Mouse (Mus musculus) embryonic facial prominence, embryonic 12.5 days (tissue): ENCODE results near the gene Slc46a2. TPM values are rescaled to one million over a fixed set of nuclear protein-coding genes. Genes with fewer than 3 reads are reported as not detected.

Source experiments
- ATAC-seq: fragments of 200-750 bp; cut with Nextera tagmentation; 2 replicates; pipeline ENCODE4 v1.8.0; 2017; ENCODE audit not compliant: insufficient number of reproducible peaks, insufficient read depth, low FRiP score, low TSS enrichment
- H3K27ac ChIP-seq: fragments of 300-500 bp; sonication (generic); 2 replicates; pipeline ENCODE4 v1.5.1; 2016; ENCODE audit warnings: mild to moderate bottlenecking
- H3K27me3 ChIP-seq: fragments of 300-500 bp; sonication (generic); 2 replicates; pipeline ENCODE4 v1.6.1; 2016; ENCODE audit warnings: mild to moderate bottlenecking, moderate library complexity
- H3K36me3 ChIP-seq: fragments of 300-500 bp; sonication (generic); 2 replicates; pipeline ENCODE4 v1.6.1; 2016; ENCODE audit warnings: mild to moderate bottlenecking
- H3K4me1 ChIP-seq: fragments of 300-500 bp; sonication (generic); 2 replicates; pipeline ENCODE4 v1.6.1; 2016
- H3K4me2 ChIP-seq: fragments of 300-500 bp; sonication (generic); replicated peaks from 2 replicates; pipeline ENCODE4 v1.6.1; 2016; ENCODE audit warnings: mild to moderate bottlenecking, moderate library complexity
- H3K4me3 ChIP-seq: fragments of 300-500 bp; sonication (generic); 2 replicates; pipeline ENCODE4 v1.5.1; 2016; ENCODE audit warnings: mild to moderate bottlenecking
- H3K9ac ChIP-seq: fragments of 300-500 bp; sonication (generic); 2 replicates; pipeline ENCODE4 v1.6.1; 2016; ENCODE audit warnings: mild to moderate bottlenecking, moderate library complexity
- H3K9me3 ChIP-seq: fragments of 300-500 bp; sonication (generic); 2 replicates; pipeline ENCODE4 v1.6.1; 2016; ENCODE audit warnings: mild to moderate bottlenecking, moderate library complexity
- WGBS: fragments of 180-500 bp; shearing (Covaris S2); methylation state at CpG from one replicate; pipeline ENCODE4 v1.1.7; 2016; 5-methylcytosine and 5-hydroxymethylcytosine counted together
- polyA plus RNA-seq: library from polyadenylated mRNA; unstranded; fragments of >200 nt; fragmentation: Nextera tagmentation; extraction: Ambion mirVana; gene quantifications from 2 replicates; pipeline ENCODE4 v1.2.1, GENCODE M21; 2016

The Slc46a2 gene
- polyA plus RNA-seq, 1 experiment from 2014 or later: 0.08 TPM

DNA sequence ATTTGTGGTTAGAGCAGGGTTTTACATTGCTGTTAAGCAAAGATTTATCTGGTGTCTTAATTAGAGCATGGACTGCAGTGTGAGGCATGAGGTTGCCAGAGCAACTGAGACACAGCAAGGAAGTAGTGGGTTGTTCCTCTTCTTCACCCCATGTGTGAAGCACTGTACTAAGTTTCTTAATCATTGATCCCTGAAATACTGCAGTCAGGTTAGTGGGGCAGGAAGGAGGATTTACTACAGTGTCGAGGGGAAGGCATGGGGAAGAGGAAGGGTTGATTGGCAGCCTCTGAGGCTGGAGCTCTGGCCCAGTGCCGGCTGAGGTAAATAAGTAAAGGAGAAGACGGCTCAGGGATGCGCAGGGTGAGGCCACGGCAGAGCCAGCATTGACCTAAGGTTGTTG, 26.8 kb downstream of the Slc46a2 start:
- WGBS: 76% methylated on average over 5 of the region's 5 CpGs
- no peaks in the 10 kb centered on the region for H3K9me3 ChIP-seq
- H3K4me2 ChIP-seq: no peak overlapping the region

DNA sequence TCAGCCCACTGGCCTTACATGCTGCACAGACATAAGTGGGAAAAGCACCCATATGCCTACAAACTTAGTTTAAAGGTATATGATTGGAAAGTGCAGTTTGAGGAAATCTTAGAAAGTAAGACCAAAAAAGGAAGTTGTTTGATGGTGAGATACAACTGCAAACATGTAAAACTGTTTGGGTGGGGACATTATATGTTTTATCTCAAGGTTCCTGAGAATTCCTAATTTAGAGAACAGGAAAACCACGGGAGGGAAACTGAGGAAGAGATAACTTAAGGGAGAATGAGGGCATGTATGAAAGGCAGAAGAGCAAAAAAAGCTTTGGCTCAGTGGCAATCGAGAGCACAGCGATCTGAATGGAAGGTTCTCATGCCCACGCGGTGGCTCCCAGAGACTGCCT, 27.8 kb downstream of the Slc46a2 start:
- H3K4me3 ChIP-seq: no peak overlapping the region
- H3K27ac ChIP-seq: no peak overlapping the region
- H3K9me3 ChIP-seq: no peaks in the 10 kb centered on the region
- H3K4me1 ChIP-seq: no peaks in the 10 kb centered on the region
- ATAC-seq: no peak
- H3K9ac ChIP-seq: no peak overlapping the region
- H3K36me3 ChIP-seq: peaks cover 18% of the 10 kb centered on the region
- H3K27me3 ChIP-seq: no peaks in the 10 kb centered on the region
- H3K4me2 ChIP-seq: no peak overlapping the region
- WGBS: 91% methylated on average over 5 of the region's 5 CpGs

More for the DNA sequence above, 26.8 kb downstream of the Slc46a2 start:
- ATAC-seq: no peak
- Histone ChIP-seq H3K4me1 (no peaks in the 10 kb centered on the region), H3K9ac (no peak overlapping the region), H3K27me3 (no peaks in the 10 kb centered on the region), H3K36me3 (0 out of 2 replicates have a peak, but pooled peaks cover 8% of the 10 kb centered on the region), H3K4me3 (no peak overlapping the region), H3K27ac (no peak overlapping the region)

DNA sequence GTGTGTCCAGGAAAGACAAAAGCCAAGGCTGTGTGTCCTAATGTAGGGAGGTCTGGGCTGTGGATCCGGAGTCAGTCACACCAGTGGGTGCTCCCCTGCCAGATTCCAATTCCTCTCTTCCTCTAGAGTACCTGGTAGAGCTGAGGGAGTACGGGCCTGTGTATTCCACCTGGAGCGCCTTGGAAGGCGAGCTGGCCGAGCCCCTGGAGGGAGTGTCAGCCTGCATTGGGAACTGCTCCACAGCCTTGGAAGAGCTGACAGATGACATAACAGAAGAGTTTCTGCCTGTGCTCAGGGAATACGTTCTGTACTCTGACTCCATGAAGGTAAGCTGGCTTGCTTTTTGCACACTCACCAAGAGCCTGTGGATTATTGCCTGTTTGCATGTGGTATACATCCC, 28.6 kb downstream of the Slc46a2 start:
- H3K9ac ChIP-seq: no peak overlapping the region
- H3K27me3 ChIP-seq: no peaks in the 10 kb centered on the region
- 91% methylated on average over 6 of the region's 6 CpGs for WGBS
- no peak for ATAC-seq
- H3K9me3 ChIP-seq: no peaks in the 10 kb centered on the region
- no peak overlapping the region for H3K4me3 ChIP-seq
- H3K36me3 ChIP-seq: peaks cover 19% of the 10 kb centered on the region
- no peak overlapping the region for H3K4me2 ChIP-seq
- H3K4me1 ChIP-seq: no peaks in the 10 kb centered on the region
- H3K27ac ChIP-seq: no peak overlapping the region

DNA sequence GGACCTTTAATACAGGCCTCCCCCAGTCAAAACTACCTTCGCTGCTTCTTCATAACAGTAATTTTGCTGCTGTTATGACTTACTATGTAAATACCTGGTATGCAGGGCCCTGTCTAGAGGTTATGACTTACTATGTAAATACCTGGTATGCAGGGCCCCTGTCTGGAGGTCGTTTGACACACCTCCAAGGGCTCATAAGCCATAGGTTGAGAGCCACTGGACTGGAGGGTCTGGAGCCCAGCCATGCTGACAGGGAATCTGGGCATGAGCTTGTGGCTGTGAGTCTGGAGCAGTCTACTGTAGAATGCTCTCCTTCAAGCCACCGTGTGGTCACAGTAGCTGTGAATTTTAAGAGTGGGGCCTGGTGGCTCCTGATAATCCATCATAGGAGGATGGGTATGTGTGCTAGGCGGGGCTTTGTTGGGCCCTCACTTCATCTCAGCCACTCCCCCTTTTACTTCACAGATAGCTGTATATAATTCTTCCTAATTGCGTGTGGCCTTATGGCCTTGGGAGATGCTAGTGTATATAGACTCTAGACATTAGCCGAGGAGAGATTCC, 30.6 kb downstream of the Slc46a2 start:
- H3K9ac ChIP-seq: no peak overlapping the region
- H3K27me3 ChIP-seq: no peaks in the 10 kb centered on the region
- WGBS: 83% methylated on average over 6 of the region's 6 CpGs
- no peak overlapping the region for H3K27ac ChIP-seq
- H3K4me3 ChIP-seq: no peak overlapping the region
- peaks cover 19% of the 10 kb centered on the region for H3K36me3 ChIP-seq
- H3K9me3 ChIP-seq: no peaks in the 10 kb centered on the region
- no peak overlapping the region for H3K4me2 ChIP-seq
- no peak for ATAC-seq
- no peaks in the 10 kb centered on the region for H3K4me1 ChIP-seq

DNA sequence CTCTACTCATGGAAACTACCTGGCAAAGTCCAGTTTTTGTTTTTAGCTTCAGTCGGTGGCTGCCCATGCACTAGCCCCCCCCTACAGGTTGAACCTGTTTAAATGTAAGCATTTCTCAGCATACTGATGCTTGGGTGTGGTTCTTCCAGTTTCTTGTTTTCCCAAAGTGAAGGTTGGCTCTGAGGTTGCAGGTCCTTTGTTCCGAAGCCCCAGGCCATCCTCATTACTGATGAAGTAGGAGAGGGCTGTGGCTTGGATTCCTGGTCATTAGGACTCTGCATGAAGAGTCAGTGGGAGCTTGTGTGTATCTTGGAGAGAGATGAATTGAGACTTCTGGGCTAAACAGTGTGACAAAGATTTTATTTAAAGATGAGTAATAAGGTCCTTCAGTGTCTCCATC, 33.6 kb downstream of the Slc46a2 start:
- ATAC-seq: no peak
- Histone ChIP-seq H3K27me3 (no peaks in the 10 kb centered on the region), H3K4me1 (no peaks in the 10 kb centered on the region), H3K27ac (no peak overlapping the region), H3K4me3 (no peak overlapping the region), H3K9me3 (no peaks in the 10 kb centered on the region), H3K4me2 (no peak overlapping the region), H3K36me3 (peaks cover 12% of the 10 kb centered on the region), H3K9ac (no peak overlapping the region)
- WGBS: 73% methylated on average over 2 of the region's 2 CpGs

DNA sequence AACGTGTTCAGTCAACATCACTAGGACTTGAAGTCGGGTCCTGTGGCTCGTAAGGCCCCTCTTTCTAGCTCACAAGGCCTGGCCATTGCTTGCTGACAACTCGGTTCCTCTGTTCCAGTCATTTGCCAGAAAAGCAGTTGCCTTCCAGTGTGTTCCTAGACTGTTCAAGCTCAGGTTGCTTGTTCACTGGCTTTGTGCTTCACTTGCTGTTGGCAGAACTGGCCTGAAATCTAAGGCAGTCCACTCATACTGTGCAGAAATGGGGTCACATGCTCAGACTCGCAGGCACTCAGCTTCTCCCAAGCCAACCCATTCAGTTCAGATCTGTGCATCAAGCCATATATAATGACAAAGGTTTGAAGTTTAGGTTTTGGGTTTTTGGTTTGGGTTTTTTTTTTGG, 34.1 kb downstream of the Slc46a2 start:
- Histone ChIP-seq H3K4me2 (no peak overlapping the region), H3K27ac (no peak overlapping the region), H3K9me3 (no peaks in the 10 kb centered on the region), H3K4me3 (no peak overlapping the region), H3K27me3 (no peaks in the 10 kb centered on the region), H3K4me1 (no peaks in the 10 kb centered on the region), H3K9ac (no peak overlapping the region), H3K36me3 (peaks cover 11% of the 10 kb centered on the region)
- ATAC-seq: no peak
- 84% methylated on average over 5 of the region's 5 CpGs for WGBS

DNA sequence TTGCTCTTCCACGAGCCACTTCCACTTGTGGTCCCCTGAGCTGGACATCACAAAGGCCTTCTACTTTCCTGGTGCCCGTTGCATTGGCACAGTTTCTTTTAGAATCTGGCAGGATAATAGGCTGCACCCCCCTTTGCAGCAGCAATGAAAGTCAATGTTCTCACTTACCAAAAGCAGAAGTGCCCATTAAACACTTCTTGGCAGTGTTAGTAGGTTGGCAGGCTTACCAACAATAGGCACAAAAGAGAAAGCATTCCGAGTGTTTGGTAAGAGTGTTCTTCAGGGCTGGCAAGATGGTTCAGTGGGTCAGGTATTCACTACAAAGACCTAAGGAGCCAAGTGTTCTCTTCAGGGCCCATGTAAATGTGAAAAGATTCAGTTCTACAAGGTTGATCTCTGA, 35.4 kb downstream of the Slc46a2 start:
- no peak overlapping the region for H3K9ac ChIP-seq
- peaks cover 11% of the 10 kb centered on the region for H3K36me3 ChIP-seq
- no peaks in the 10 kb centered on the region for H3K9me3 ChIP-seq
- no peak overlapping the region for H3K4me3 ChIP-seq
- ATAC-seq: no peak
- no peak overlapping the region for H3K27ac ChIP-seq
- no peaks in the 10 kb centered on the region for H3K4me1 ChIP-seq
- H3K27me3 ChIP-seq: no peaks in the 10 kb centered on the region
- H3K4me2 ChIP-seq: no peak overlapping the region
- 97% methylated on average over 3 of the region's 3 CpGs for WGBS

DNA sequence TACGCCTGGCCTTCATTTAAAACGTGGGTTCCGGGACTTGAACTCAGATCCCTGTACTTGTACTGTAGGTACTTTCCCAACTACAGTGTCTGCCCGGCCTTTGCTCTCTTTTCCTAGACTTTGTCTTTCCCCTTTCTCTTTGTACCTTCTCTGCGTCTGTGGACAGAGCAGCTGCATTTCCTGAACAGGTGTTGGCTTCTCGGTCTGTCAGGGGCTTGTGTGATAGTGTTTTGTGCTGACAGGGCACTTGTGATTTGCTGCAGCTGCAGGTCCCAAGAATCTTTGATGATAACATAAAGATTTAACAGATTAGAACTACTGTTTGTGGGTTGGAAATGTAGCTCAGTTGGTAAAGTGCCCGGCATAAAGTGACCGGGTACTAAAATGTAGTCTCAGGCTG, 36.3 kb downstream of the Slc46a2 start:
- no peaks in the 10 kb centered on the region for H3K27me3 ChIP-seq
- no peak overlapping the region for H3K4me3 ChIP-seq
- no peaks in the 10 kb centered on the region for H3K4me1 ChIP-seq
- ATAC-seq: no peak
- H3K9me3 ChIP-seq: no peaks in the 10 kb centered on the region
- H3K4me2 ChIP-seq: no peak overlapping the region
- no peak overlapping the region for H3K27ac ChIP-seq
- 87% methylated on average over 8 of the region's 8 CpGs for WGBS
- no peak overlapping the region for H3K9ac ChIP-seq
- peaks cover 11% of the 10 kb centered on the region for H3K36me3 ChIP-seq

DNA sequence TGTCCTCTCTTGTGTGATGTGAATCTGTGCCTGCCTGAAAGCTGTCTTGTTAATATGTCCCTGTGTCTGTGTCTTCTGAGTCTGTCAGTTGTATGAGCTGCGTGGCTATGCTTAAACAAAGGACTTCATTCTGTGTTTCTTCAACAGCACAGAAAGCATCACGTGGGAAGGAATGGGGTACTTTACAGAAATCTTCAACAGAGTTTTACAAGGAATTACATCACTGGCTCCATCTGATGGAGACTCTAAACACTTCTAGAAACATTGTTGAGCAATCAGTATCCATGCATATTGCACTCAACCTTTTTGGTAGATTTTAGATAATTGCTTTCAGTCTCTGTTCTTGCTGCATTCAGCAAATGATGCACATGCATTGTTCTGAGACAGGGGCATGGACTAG, 37.8 kb downstream of the Slc46a2 start:
- 64% methylated on average over 2 of the region's 2 CpGs for WGBS
- no peaks in the 10 kb centered on the region for H3K9me3 ChIP-seq
- H3K4me2 ChIP-seq: no peak overlapping the region
- no peaks in the 10 kb centered on the region for H3K4me1 ChIP-seq
- H3K27me3 ChIP-seq: no peaks in the 10 kb centered on the region
- H3K9ac ChIP-seq: no peak overlapping the region
- no peak for ATAC-seq
- no peak overlapping the region for H3K27ac ChIP-seq
- no peak overlapping the region for H3K4me3 ChIP-seq
- peaks cover under 1% of the 10 kb centered on the region for H3K36me3 ChIP-seq

DNA sequence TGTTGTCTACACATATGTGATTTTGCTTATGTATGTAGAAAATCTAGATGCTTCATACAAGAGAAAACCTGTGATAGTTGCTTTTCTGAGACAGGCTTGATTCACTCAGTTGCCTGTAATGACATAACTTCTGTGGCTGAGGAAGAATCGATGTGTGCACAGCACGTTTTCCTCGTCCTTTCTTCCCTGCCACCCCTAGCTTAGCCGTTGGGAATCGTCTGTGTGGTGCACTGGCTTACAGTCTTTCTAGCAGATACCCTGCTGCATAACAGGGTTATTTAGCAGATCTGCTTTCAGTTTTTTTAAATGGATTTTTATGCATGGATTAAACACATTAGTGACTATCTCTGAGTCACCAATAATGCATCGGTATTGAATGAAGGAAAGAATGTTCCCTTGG, 38.3 kb downstream of the Slc46a2 start:
- Histone ChIP-seq H3K9me3 (no peaks in the 10 kb centered on the region), H3K4me1 (no peaks in the 10 kb centered on the region), H3K4me3 (no peak overlapping the region), H3K27me3 (no peaks in the 10 kb centered on the region), H3K27ac (no peak overlapping the region), H3K36me3 (no peaks in the 10 kb centered on the region; the same call in 1 of the 2 replicates), H3K9ac (no peak overlapping the region), H3K4me2 (no peak overlapping the region)
- WGBS: 85% methylated on average over 6 of the region's 6 CpGs
- no peak for ATAC-seq

DNA sequence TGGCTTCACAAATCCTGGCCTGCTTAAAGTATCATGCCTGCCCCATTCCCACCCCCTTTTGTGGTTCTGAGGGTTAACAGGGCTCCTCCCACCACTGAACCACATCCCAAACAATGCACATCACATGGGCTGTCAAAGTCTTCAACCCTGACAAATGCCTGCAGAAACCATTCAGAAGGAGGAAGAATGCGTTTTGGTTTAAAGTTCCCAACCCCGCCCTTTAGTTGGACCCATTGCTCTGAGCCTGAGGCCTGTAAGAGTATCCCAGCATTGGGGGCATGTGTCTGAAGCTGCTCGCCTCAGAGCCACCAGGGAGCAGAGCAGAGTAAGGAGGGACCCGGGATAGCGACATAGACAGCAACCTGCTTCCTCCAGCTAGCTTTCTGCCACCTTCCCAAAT, 41.0 kb downstream of the Slc46a2 start:
- no peak overlapping the region for H3K9ac ChIP-seq
- no peak overlapping the region for H3K4me2 ChIP-seq
- 46% methylated on average over 5 of the region's 5 CpGs for WGBS
- no peak overlapping the region for H3K4me3 ChIP-seq
- no peak overlapping the region for H3K27ac ChIP-seq
- H3K4me1 ChIP-seq: 0 out of 2 replicates have a peak, but pooled peaks cover 3% of the 10 kb centered on the region
- no peaks in the 10 kb centered on the region for H3K27me3 ChIP-seq
- no peaks in the 10 kb centered on the region for H3K36me3 ChIP-seq
- ATAC-seq: no peak
- H3K9me3 ChIP-seq: no peaks in the 10 kb centered on the region

DNA sequence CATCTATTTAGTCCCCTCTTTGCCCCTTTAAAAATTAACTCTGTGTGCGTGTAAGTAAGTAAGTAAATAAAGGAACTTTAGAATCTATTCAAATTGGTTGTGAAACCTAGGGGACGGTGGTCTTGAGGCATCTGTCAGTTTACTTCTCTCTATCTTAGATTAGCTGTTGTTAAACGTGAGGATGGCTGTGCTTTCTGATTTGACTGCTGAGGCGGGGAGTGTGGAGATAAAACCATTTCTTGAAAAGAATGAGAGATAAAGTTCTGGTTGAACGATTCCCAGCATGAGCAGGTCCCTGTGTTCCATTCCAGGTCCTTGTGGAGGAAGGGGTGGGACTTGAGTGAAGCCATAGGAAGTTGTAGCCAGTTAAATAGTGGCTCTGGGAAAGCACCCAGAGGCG, 41.6 kb downstream of the Slc46a2 start:
- Histone ChIP-seq H3K4me2 (no peak overlapping the region), H3K27ac (no peak overlapping the region)

More for the DNA sequence above, 41.6 kb downstream of the Slc46a2 start:
- H3K27me3 ChIP-seq: no peaks in the 10 kb centered on the region
- H3K4me1 ChIP-seq: 0 out of 2 replicates have a peak, but pooled peaks cover 3% of the 10 kb centered on the region
- ATAC-seq: no peak
- WGBS: 71% methylated on average over 6 of the region's 6 CpGs
- H3K4me3 ChIP-seq: no peak overlapping the region
- H3K9me3 ChIP-seq: no peaks in the 10 kb centered on the region
- no peaks in the 10 kb centered on the region for H3K36me3 ChIP-seq
- no peak overlapping the region for H3K9ac ChIP-seq
